In genomic region chr8:122375751-122376364, GRCm38 (mm10) we compare ENCODE assay signal across 9 mouse cellular contexts. TPM values are rescaled to one million over a fixed set of nuclear protein-coding genes. Genes with fewer than 3 reads are reported as not detected.
DNase-seq lines count a peak whose midpoint lies in the region; ATAC-seq and TF ChIP-seq lines count a peak whose summit lies in the region.
"Had no signal": no experiment of that assay in that cellular context is flagged by ENCODE, and none has a peak within 500 bp of the region (broad histone marks: within the 10 kb centered on the region; RNA-seq: fewer than 3 reads in every experiment).

No protein-coding gene starts in this region.

- no peaks in the 10 kb centered on the region for H3K27me3 ChIP-seq in heart, embryonic 14.5 days (ENCODE audit: control insufficient read depth, insufficient read depth, low read length)
- H3K27me3 ChIP-seq in E14TG2a.4 (ENCODE audit: insufficient read depth, low read length) = no peaks in the 10 kb centered on the region
- H3K27me3 ChIP-seq in forebrain, embryonic 16.5 days (replicated peaks; ENCODE audit: control insufficient read depth, insufficient read depth, low read length) = no peaks in the 10 kb centered on the region
- no peaks in the 10 kb centered on the region for H3K27me3 ChIP-seq in liver, postnatal 0 days (ENCODE audit: insufficient read depth, low read length)

- no peak for TF ChIP-seq EP300 in liver, postnatal 0 days (IDR thresholded peaks at IDR 0.05; ENCODE audit: low read depth)

- H3K36me3 ChIP-seq in heart, embryonic 14.5 days (ENCODE audit: control insufficient read depth, insufficient read depth, low read length) = peaks cover 28% of the 10 kb centered on the region
- H3K36me3 ChIP-seq in E14TG2a.4 (ENCODE audit: insufficient read depth, low read length) = peaks cover 34% of the 10 kb centered on the region
- peaks cover 4% of the 10 kb centered on the region; the same call in 1 of the 2 replicates for H3K36me3 ChIP-seq in forebrain, embryonic 16.5 days (ENCODE audit: control insufficient read depth, insufficient read depth)
- H3K36me3 ChIP-seq in liver, postnatal 0 days (replicated peaks; ENCODE audit: insufficient read depth, low read length) = peaks cover 8% of the 10 kb centered on the region

- H3K4me3 ChIP-seq in heart, embryonic 14.5 days (ENCODE audit: control insufficient read depth in 1 of 2, insufficient read depth in 1 of 2, low read depth in 1 of 2, low read length in 2 of 2) = peak overlapping the region; percentile 43 to 92
- peak overlapping the region; percentile 94 for H3K4me3 ChIP-seq in E14TG2a.4 (replicated peaks; ENCODE audit: low read length)
- peak overlapping the region; percentile 80 for H3K4me3 ChIP-seq in forebrain, embryonic 16.5 days (replicated peaks; ENCODE audit: low read length)
- peak overlapping the region; percentile 97 for H3K4me3 ChIP-seq in liver, postnatal 0 days (ENCODE audit: low read depth, low read length)

- no peak for DNase-seq in heart, adult 8-10 months (ENCODE audit: low spot score)
- no peak for DNase-seq in liver, postnatal 0 days
- no peak for DNase-seq in adrenal gland, postnatal 14 days
- no peak for DNase-seq in frontal cortex, postnatal 10 days (ENCODE audit: low spot score in 2 of 2)
- DNase-seq in urinary bladder, postnatal 10 days (ENCODE audit: low spot score) = no peak

- H3K27ac ChIP-seq in heart, embryonic 14.5 days (replicated peaks in 1 of 2; ENCODE audit: control insufficient read depth in 1 of 2, insufficient read depth in 1 of 2, low read depth in 2 of 2, low read length in 2 of 2) = peak overlapping the region; percentile 58 to 93
- no peak overlapping the region for H3K27ac ChIP-seq in forebrain, embryonic 16.5 days (ENCODE audit: low read length)
- H3K27ac ChIP-seq in liver, postnatal 0 days (ENCODE audit: low read depth) = peak overlapping the region; percentile 80

- 25% methylated on average over 13 of the region's 13 CpGs for WGBS in heart, embryonic 14.5 days
- 32% methylated on average over 13 of the region's 13 CpGs for WGBS in forebrain, embryonic 16.5 days
- WGBS in liver, postnatal 0 days (ENCODE audit: insufficient replicate concordance) = 18% methylated on average over 13 of the region's 13 CpGs

- ATAC-seq in heart, embryonic 14.5 days (ENCODE audit: insufficient number of reproducible peaks, insufficient read depth, low FRiP score, low read depth) = 0 out of 2 replicates have a peak, but pooled peaks have one; percentile 2
- no peak; the same call in 1 of the 2 replicates for ATAC-seq in forebrain, embryonic 16.5 days
- peak; percentile 2; the same call in 1 of the 2 replicates for ATAC-seq in liver, postnatal 0 days

- peak overlapping the region; percentile 69 for H3K4me2 ChIP-seq in heart, embryonic 14.5 days (ENCODE audit: low read length)
- peak overlapping the region; percentile 62 for H3K4me2 ChIP-seq in forebrain, embryonic 16.5 days (ENCODE audit: low read length)
- peak overlapping the region; percentile 81 for H3K4me2 ChIP-seq in liver, postnatal 0 days (ENCODE audit: low read depth, low read length)

- peaks cover 7 to 16% of the 10 kb centered on the region in 2 experiments; a peak in 3 of 4 replicates for H3K4me1 ChIP-seq in heart, embryonic 14.5 days (ENCODE audit: control insufficient read depth in 2 of 2, insufficient read depth in 2 of 2, low read length in 2 of 2)
- peaks cover 27% of the 10 kb centered on the region for H3K4me1 ChIP-seq in E14TG2a.4 (replicated peaks; ENCODE audit: low read depth, low read length)
- peaks cover 24% of the 10 kb centered on the region for H3K4me1 ChIP-seq in forebrain, embryonic 16.5 days (replicated peaks; ENCODE audit: control insufficient read depth, insufficient read depth, low read length)
- H3K4me1 ChIP-seq in liver, postnatal 0 days (ENCODE audit: insufficient read depth) = peaks cover 17% of the 10 kb centered on the region

- no peak for TF ChIP-seq CTCF in E14TG2a.4 (conservative IDR thresholded peaks at IDR 0.05; ENCODE audit: low read length)
- no peak for TF ChIP-seq CTCF in liver, postnatal 0 days (IDR thresholded peaks at IDR 0.05; ENCODE audit: low read depth)

- H3K9ac ChIP-seq in heart, embryonic 14.5 days (ENCODE audit: low read length) = peak overlapping the region; percentile 69
- H3K9ac ChIP-seq in forebrain, embryonic 16.5 days (replicated peaks; ENCODE audit: low read depth, low read length) = peak overlapping the region; percentile 55
- peak overlapping the region; percentile 65 for H3K9ac ChIP-seq in liver, postnatal 0 days (replicated peaks)

- H3K9me3 ChIP-seq in heart, embryonic 14.5 days (ENCODE audit: control insufficient read depth, low read length) = no peaks in the 10 kb centered on the region
- H3K9me3 ChIP-seq in E14TG2a.4 (ENCODE audit: low read length) = no peaks in the 10 kb centered on the region
- no peaks in the 10 kb centered on the region for H3K9me3 ChIP-seq in forebrain, embryonic 16.5 days (ENCODE audit: control insufficient read depth, low read length)
- H3K9me3 ChIP-seq in liver, postnatal 0 days (ENCODE audit: low read length) = no peaks in the 10 kb centered on the region

RNA-seq across cellular contexts. Expression of gene Zc3h18, which starts 0.6 kb away (rescaled TPM):
- 17.7 and 19.6 TPM in 2 replicates for polyA plus RNA-seq in heart, embryonic 14.5 days (2014; fragmentation: Nextera tagmentation; extraction: Ambion mirVana)
- total RNA-seq in heart, adult 8-10 months (2022) = 10 to 100 TPM; 21.2 to 24.0 (median 22.4) TPM
- 44.7 and 47.5 TPM in 2 replicates for polyA plus RNA-seq in forebrain, embryonic 16.5 days (2015; fragmentation: Nextera tagmentation; extraction: Ambion mirVana)
- polyA plus RNA-seq in liver, postnatal 0 days (2015; fragmentation: Nextera tagmentation; extraction: Ambion mirVana) = 12.8 and 15.6 TPM in 2 replicates
- total RNA-seq in adrenal gland, postnatal 14 days (2021) = 39.5 and 40.6 TPM in 2 replicates

RNA-seq across cellular contexts. Expression of gene Trhr2, which starts 15.3 kb away (rescaled TPM):
- not detected in 2 replicates for polyA plus RNA-seq in heart, embryonic 14.5 days (2014; fragmentation: Nextera tagmentation; extraction: Ambion mirVana)
- total RNA-seq in heart, adult 8-10 months (2022) = not detected
- polyA plus RNA-seq in forebrain, embryonic 16.5 days (2015; fragmentation: Nextera tagmentation; extraction: Ambion mirVana) = not detected in 2 replicates
- polyA plus RNA-seq in liver, postnatal 0 days (2015; fragmentation: Nextera tagmentation; extraction: Ambion mirVana) = not detected in 2 replicates
- total RNA-seq in adrenal gland, postnatal 14 days (2021) = not detected in 2 replicates
- total RNA-seq: gastrocnemius, postnatal 36 days had no signal

RNA-seq across cellular contexts. Expression of gene Il17c, which starts 46.0 kb away (rescaled TPM):
- polyA plus RNA-seq in heart, embryonic 14.5 days (2014; fragmentation: Nextera tagmentation; extraction: Ambion mirVana) = not detected in 2 replicates
- total RNA-seq in heart, adult 8-10 months (2022) = not detected
- polyA plus RNA-seq in forebrain, embryonic 16.5 days (2015; fragmentation: Nextera tagmentation; extraction: Ambion mirVana) = 0.61 TPM in 1 of 2 replicates, not detected in the other
- polyA plus RNA-seq in liver, postnatal 0 days (2015; fragmentation: Nextera tagmentation; extraction: Ambion mirVana) = not detected in 2 replicates
- not detected in 2 replicates for total RNA-seq in adrenal gland, postnatal 14 days (2021)
- total RNA-seq: gastrocnemius, postnatal 36 days had no signal

RNA-seq across cellular contexts. Expression of gene Cyba, which starts 56.9 kb away (rescaled TPM):
- 194 and 196 TPM in 2 replicates for polyA plus RNA-seq in heart, embryonic 14.5 days (2014; fragmentation: Nextera tagmentation; extraction: Ambion mirVana)
- 10 to 100 TPM; 39.2 to 50.2 (median 44.5) TPM for total RNA-seq in heart, adult 8-10 months (2022)
- 25.1 and 30.5 TPM in 2 replicates for polyA plus RNA-seq in forebrain, embryonic 16.5 days (2015; fragmentation: Nextera tagmentation; extraction: Ambion mirVana)
- polyA plus RNA-seq in liver, postnatal 0 days (2015; fragmentation: Nextera tagmentation; extraction: Ambion mirVana) = 211 and 220 TPM in 2 replicates
- 25.5 and 47.7 TPM in 2 replicates for total RNA-seq in adrenal gland, postnatal 14 days (2021)
